Mouse (Mus musculus): ENCODE measurements around the gene Tmub2. TPM values are rescaled to one million over a fixed set of nuclear protein-coding genes. Genes with fewer than 3 reads are reported as not detected.

Gene Tmub2
- total RNA-seq, 2 experiments from 2014 or later, result 67.8 to 71.4 TPM

GRCm38 (mm10) chr11:102317901-102318575, 33.3 kb downstream of the Tmub2 start:
- peak in 1 of 2 experiments; percentile 67 for DNase-seq (ENCODE audit: low spot score in 2 of 2)
- intact Hi-C loops (cut with DNase I), result loop anchor here (2.0 kb wide), 1 partner anchor 21 kb away; the partner anchor contains the start of gene Atxn7l3

- intact Hi-C loops (cut with DNase I), result loop anchor here (1.0 kb wide), 2 partner anchors 79 to 90 kb away; no protein-coding TSS in a partner anchor
- peak; percentile 32 to 65 for DNase-seq (ENCODE audit: low spot score in 2 of 2)
Measured at GRCm38 (mm10) chr11:102318576-102319409, 34.1 kb downstream of the Tmub2 start.

- peak; percentile 81 to 90 for DNase-seq (ENCODE audit: low spot score in 2 of 2)
- intact Hi-C loops (cut with DNase I), result loop anchor here (1.0 kb wide), 2 partner anchors 78 to 89 kb away; no protein-coding TSS in a partner anchor
Measured at GRCm38 (mm10) chr11:102319410-102319792, 34.7 kb downstream of the Tmub2 start, which contains the start of gene Ubtf. Gene Ubtf (minus strand): TSS chr11:102319742.

- DNase-seq (ENCODE audit: low spot score in 2 of 2), result peak; percentile 90 to 97
- intact Hi-C loops (cut with DNase I), result loop anchor here (1.0 to 2.0 kb wide), 4 partner anchors 23 to 88 kb away; partner anchors contain the start of gene Rundc3a
Measured at GRCm38 (mm10) chr11:102319941-102320685, 35.4 kb downstream of the Tmub2 start.

GRCm38 (mm10) chr11:102320686-102321005, 35.9 kb downstream of the Tmub2 start:
- peak; percentile 78 to 93 for DNase-seq (ENCODE audit: low spot score in 2 of 2)
- intact Hi-C loops (cut with DNase I), result loop anchor here (1.0 to 2.0 kb wide), 2 partner anchors 23 to 72 kb away; partner anchors contain the start of gene Rundc3a

GRCm38 (mm10) chr11:102321931-102322330, 37.2 kb downstream of the Tmub2 start:
- no peak for DNase-seq (ENCODE audit: low spot score in 2 of 2)
- intact Hi-C loops (cut with DNase I), result loop anchor here (2.0 kb wide), 1 partner anchor 71 kb away; the partner anchor contains the start of gene Rundc3a

GRCm38 (mm10) chr11:102323516-102323915, 38.8 kb downstream of the Tmub2 start:
- no peak for DNase-seq (ENCODE audit: low spot score in 2 of 2)
- intact Hi-C loops (cut with DNase I), result no loop called here

- intact Hi-C loops (cut with DNase I), result no loop called here
- no peak for DNase-seq (ENCODE audit: low spot score in 2 of 2)
Measured at GRCm38 (mm10) chr11:102327250-102327649, 42.5 kb downstream of the Tmub2 start.

GRCm38 (mm10) chr11:102327839-102328238, 43.1 kb downstream of the Tmub2 start:
- intact Hi-C loops (cut with DNase I), result no loop called here
- no peak for DNase-seq (ENCODE audit: low spot score in 2 of 2)

- intact Hi-C loops (cut with DNase I), result no loop called here
- no peak for DNase-seq (ENCODE audit: low spot score in 2 of 2)
Measured at GRCm38 (mm10) chr11:102329518-102329917, 44.8 kb downstream of the Tmub2 start.

- DNase-seq (ENCODE audit: low spot score in 2 of 2), result no peak
- intact Hi-C loops (cut with DNase I), result no loop called here
Measured at GRCm38 (mm10) chr11:102330039-102330438, 45.3 kb downstream of the Tmub2 start.

- no peak for DNase-seq (ENCODE audit: low spot score in 2 of 2)
- intact Hi-C loops (cut with DNase I), result no loop called here
Measured at GRCm38 (mm10) chr11:102331806-102332205, 47.1 kb downstream of the Tmub2 start.

GRCm38 (mm10) chr11:102333061-102333460, 48.3 kb downstream of the Tmub2 start:
- intact Hi-C loops (cut with DNase I), result no loop called here
- DNase-seq (ENCODE audit: low spot score in 2 of 2), result no peak

- intact Hi-C loops (cut with DNase I), result no loop called here
Measured at GRCm38 (mm10) chr11:102334010-102334409, 49.3 kb downstream of the Tmub2 start.

GRCm38 (mm10) chr11:102334973-102335700, 50.4 kb downstream of the Tmub2 start:
- intact Hi-C loops (cut with DNase I), result loop anchor here (5.0 kb wide), 1 partner anchor 57 kb away; the partner anchor contains the start of gene Rundc3a
- DNase-seq (ENCODE audit: low spot score in 2 of 2), result no peak

More at GRCm38 (mm10) chr11:102334010-102334409, 49.3 kb downstream of the Tmub2 start:
- DNase-seq (ENCODE audit: low spot score in 2 of 2), result no peak

GRCm38 (mm10) chr11:102336191-102336590, 51.5 kb downstream of the Tmub2 start:
- intact Hi-C loops (cut with DNase I), result loop anchor here (5.0 kb wide), 1 partner anchor 56 kb away; the partner anchor contains the start of gene Rundc3a
- DNase-seq (ENCODE audit: low spot score in 2 of 2), result no peak

- DNase-seq (ENCODE audit: low spot score in 2 of 2), result no peak
- intact Hi-C loops (cut with DNase I), result loop anchor here (5.0 kb wide), 1 partner anchor 54 kb away; the partner anchor contains the start of gene Rundc3a
Measured at GRCm38 (mm10) chr11:102337921-102338320, 53.2 kb downstream of the Tmub2 start.

GRCm38 (mm10) chr11:102338561-102338960, 53.8 kb downstream of the Tmub2 start:
- DNase-seq (ENCODE audit: low spot score in 2 of 2), result peak; percentile 28 to 83
- intact Hi-C loops (cut with DNase I), result loop anchor here (5.0 kb wide), 1 partner anchor 54 kb away; the partner anchor contains the start of gene Rundc3a
